Mouse (Mus musculus): ENCODE data around the gene Atrn. TPM values are rescaled to one million over a fixed set of nuclear protein-coding genes. Genes with fewer than 3 reads are reported as not detected.

Atrn gene
- total RNA-seq, 2 experiments from 2014 or later, result 122 to 127 TPM

GRCm38 (mm10) chr2:131036343-131036742, 130.0 kb downstream of the Atrn start:
- intact Hi-C loops (cut with DNase I), result no loop called here
- no peak for DNase-seq (ENCODE audit: low spot score in 2 of 2)

- no peak for DNase-seq (ENCODE audit: low spot score in 2 of 2)
- intact Hi-C loops (cut with DNase I), result no loop called here
These were observed 130.5 kb downstream of the Atrn start for GRCm38 (mm10) chr2:131036757-131037156.

GRCm38 (mm10) chr2:131037226-131037990, 131.1 kb downstream of the Atrn start:
- DNase-seq (ENCODE audit: low spot score in 2 of 2), result peak in 1 of 2 experiments; percentile 57

GRCm38 (mm10) chr2:131038197-131038596, 131.9 kb downstream of the Atrn start:
- DNase-seq (ENCODE audit: low spot score in 2 of 2), result no peak
- intact Hi-C loops (cut with DNase I), result no loop called here

More at GRCm38 (mm10) chr2:131037226-131037990, 131.1 kb downstream of the Atrn start:
- intact Hi-C loops (cut with DNase I), result no loop called here

DNA sequence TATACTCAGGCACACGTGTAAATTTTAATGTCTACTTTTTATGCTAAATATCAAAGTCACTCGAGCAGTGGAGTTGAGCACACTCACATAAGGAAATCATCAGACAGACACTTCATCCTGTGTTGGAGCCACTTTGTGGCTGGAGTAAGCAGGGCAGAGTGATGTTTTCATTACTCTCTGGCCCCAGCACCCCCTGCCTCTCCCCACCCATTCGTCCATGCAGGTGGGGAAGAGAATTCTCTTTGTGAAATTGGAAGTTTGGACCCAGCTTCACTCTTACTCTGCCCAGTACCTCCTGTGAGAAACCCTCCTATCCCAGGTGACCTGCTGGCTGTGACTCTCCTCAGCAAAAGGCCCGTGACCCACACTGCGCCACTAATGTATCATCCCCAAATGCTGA, 132.4 kb downstream of the Atrn start:
- no peak for DNase-seq (ENCODE audit: low spot score in 2 of 2)
- intact Hi-C loops (cut with DNase I), result no loop called here

DNA sequence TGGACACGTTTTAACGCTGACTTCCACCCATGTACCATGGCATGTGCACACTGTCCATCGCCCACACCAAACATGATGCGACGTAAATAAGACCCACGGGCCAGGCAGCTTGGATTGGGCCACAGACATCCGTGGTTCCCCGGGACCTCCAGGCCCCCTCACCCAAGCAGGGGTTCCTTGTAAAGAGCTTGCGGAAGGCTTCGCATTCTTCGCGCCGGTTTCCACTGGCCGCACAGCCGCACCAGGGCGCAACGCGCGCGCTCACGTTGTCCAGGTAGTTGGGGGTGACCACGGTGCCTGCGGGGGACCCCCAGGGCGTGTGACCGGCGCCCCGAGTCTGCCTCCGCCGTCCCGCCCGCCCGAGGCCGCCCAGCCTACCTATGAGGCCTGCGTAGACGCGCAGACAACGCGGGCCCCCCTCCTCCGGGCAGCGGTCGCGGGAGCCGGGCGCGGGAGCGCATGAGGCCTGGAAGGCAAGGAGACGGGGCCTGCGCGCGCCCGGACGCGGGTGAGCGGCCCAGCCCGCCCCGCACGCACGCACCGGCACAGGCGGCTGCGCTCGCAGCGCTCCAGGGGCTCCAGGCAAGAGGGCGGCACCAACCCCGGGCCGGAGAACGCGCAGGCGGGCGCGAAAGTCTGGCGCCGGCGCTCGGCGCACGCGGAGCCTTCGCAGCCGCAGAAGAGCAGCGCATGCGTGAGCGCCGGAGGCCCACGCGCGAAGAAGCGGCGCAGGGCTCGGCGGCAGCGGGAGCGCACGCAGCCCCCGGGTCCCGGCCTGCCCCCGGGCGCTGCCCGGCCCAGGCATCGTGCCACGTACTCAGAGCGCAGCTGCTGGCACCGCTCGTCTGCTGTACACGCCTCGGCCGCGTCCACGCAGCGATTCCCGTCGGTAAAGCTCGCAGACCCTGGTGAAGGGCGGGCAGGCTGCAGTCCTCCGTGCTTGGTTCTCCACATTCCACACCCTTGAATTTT, 134.8 kb downstream of the Atrn start:
- intact Hi-C loops (cut with DNase I), result loop anchor here (5.0 kb wide), 1 partner anchor 121 kb away; the partner anchor contains the start of gene 1700037H04Rik
- peak; percentile 89 to 91 for DNase-seq (ENCODE audit: low spot score in 2 of 2)

DNA sequence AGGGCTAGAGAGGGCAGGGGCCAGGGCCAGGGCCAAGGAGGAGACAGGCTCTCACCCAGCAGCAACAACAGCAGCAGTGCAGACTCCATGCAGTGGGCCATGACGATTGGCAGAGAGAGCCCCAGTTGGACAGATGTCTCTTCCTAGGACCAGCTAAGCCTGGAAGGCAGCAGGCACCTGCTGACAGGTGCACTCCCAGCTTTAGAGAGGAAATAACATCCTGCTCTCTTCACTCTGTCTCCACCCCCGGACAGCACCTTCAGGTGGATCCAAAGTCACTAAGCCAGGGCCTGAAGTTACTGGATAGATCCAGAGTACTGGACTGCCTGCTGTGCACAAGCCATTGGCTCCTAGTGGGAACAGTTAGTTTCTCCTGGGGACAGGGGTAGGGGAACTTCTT, 136.7 kb downstream of the Atrn start, which contains the start of gene Gfra4:
Gene Gfra4 (minus strand): TSS at position 101 of the 400 bp plus-strand sequence.
- DNase-seq (ENCODE audit: low spot score in 2 of 2), result no peak
- intact Hi-C loops (cut with DNase I), result loop anchor here (5.0 kb wide), 1 partner anchor 119 kb away; the partner anchor contains the start of gene 1700037H04Rik

DNA sequence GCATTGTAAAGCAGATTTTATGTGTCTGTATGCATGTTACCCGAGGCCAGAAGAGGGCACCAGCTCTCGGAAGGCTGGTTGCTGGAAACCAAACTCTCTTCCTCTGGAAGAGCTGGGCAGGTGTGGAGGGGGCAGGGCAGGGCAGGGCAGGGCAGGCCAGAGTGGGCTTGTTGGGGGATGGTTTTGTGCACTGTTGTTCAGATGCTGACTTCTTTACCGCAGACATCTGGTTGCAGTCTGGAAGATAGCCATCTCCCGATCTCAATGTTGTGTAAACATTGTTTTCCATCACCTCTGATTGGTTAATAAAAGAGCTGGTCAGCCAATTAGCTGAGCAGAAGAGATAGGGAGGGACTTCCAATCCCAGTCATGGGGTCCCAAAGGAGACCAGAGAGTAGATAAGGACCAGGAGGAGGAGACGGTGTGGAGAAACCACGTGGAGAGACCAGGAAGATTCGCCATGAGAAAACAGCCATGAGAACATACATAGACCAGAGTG, 138.1 kb downstream of the Atrn start:
- intact Hi-C loops (cut with DNase I), result loop anchor here (5.0 kb wide), 1 partner anchor 118 kb away; the partner anchor contains the start of gene 1700037H04Rik
- no peak for DNase-seq (ENCODE audit: low spot score in 2 of 2)

DNA sequence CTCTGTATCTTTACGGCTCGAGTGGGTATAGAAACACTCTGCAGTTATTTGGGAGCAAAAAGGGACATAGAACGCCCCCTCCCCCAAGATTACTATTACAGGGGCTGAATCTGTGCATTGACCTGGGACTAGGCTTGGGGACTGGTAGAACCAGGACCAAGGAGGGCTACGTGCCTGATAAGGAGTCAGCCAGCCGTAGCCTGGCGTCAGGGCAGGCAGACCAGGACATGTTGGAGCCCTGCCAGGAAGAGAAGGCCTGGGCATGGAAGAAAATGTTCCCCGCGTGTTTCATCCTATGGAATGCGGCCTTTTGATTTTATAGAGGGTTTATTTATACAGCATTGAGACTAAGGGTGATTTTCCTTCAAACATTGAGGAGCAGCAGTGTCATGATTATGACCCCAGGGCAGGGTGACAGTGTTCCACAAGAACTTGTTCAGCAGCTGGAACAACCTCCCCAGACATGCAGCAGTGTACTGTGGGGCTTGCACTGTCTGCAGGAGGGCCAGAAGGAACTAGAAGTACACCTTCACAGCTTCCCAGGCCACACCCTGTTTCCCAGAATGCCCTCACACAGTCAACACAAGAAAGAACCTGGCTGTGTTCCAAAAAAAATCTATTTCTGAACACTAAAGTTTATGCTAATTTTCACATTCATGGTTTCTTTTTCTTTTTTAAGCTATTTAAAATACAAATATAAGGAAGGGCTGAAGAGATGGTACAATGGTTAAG, 138.9 kb downstream of the Atrn start:
- intact Hi-C loops (cut with DNase I), result loop anchor here (5.0 kb wide), 1 partner anchor 117 kb away; the partner anchor contains the start of gene 1700037H04Rik
- DNase-seq (ENCODE audit: low spot score in 2 of 2), result no peak

DNA sequence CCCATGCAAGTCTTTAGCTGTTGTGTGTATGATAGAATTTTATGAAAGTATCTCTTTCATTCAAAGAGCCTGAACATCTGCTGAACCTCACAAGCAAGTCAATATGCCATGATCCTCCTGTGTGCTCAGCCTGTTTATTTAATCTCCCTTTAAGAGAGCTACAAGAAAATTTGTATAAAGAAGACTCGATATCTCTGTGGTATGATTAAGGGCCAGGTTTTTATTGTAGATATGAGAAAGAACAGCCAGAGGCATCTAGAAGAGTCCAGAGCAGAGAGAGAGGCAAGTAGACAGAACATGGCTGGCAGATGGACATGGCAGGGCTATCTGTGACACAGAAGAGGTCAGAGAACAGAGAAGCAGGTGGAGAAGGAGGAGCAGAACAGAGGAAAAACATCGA, 139.7 kb downstream of the Atrn start:
- intact Hi-C loops (cut with DNase I), result no loop called here
- DNase-seq (ENCODE audit: low spot score in 2 of 2), result no peak

DNA sequence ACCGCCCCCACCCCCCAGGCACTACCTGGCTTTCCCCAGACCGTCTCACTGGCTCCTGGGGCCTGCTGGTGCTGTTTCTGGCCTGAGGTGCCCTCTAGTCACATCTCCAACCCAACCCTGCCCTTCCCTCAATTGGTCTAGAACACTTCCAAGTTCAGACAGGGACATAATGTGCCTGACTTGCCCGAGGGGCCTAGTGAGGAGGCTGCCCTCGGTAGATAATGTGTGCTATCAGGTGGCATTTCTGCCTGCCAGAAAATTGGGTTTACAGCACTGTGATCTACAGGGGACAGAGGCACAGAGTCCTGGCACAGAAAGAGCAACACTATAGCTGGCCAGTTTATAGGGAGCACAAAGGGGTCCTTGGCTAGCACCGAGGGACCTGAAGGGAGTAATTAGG, 145.7 kb downstream of the Atrn start:
- intact Hi-C loops (cut with DNase I), result no loop called here
- no peak for DNase-seq (ENCODE audit: low spot score in 2 of 2)

- intact Hi-C loops (cut with DNase I), result no loop called here
- no peak for DNase-seq (ENCODE audit: low spot score in 2 of 2)
These were observed 146.6 kb downstream of the Atrn start for GRCm38 (mm10) chr2:131052862-131053418.

DNA sequence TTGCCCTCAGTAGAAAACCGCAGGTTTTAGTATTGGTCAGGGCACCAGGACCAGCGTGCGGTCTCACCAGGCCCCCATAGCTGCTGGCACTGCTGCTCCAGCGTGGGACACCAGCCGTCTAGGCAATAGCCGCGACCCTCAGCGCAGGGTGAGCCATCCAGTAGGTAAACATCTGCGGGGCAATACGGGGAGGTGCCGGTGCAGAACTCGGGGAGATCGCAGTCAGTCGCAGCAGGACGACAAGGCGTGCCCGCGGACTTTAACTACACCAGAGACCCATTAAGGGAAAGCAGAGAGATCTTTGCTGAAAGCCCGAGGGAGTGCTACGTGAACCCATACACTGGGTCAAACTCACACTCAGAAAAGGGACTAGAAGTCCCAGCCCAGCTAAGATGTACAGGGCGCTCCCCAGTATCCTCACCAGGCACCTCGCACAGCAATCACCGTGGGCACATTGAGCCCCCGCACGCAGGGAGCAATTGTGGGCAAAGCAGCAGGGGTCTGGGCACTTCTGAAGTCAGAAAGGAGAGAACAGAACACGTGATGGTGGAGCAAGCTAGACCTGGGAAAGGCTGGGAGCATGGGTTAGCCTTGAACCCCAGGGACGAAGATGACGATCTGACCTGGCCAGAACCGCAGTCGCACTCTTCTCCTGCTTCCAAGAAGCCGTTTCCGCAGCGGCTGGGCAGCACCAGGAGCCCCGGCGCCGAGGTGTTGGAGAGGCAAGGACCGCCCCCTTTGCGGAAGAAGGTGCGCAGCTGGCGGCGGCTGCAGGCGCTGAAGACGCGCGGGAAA, 147.8 kb downstream of the Atrn start:
- intact Hi-C loops (cut with DNase I), result no loop called here
- no peak for DNase-seq (ENCODE audit: low spot score in 2 of 2)

GRCm38 (mm10) chr2:131054646-131055264, 148.5 kb downstream of the Atrn start:
- intact Hi-C loops (cut with DNase I), result no loop called here
- no peak for DNase-seq (ENCODE audit: low spot score in 2 of 2)

- intact Hi-C loops (cut with DNase I), result no loop called here
- DNase-seq (ENCODE audit: low spot score in 2 of 2), result no peak
These were observed 149.3 kb downstream of the Atrn start for GRCm38 (mm10) chr2:131055631-131056030.

DNA sequence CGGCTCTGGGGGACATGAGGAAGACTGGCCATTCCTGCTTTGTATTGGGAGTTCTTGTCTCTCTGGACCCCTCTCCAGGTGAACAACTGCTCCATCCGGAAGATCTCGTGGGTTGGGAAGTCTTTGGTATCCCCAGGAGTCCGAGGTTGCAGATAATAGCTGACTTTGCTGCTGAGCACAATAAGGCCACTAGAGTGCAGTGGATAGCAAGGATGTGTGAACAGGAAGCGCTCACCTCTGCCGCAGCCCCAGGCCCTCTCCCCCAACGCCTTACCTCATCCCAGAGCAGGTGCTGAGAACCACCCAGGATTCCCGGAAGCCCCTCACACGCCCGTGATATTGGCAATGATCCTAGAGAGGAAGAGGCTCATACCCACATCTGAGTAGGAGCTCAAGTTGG, 149.9 kb downstream of the Atrn start:
- intact Hi-C loops (cut with DNase I), result no loop called here
- no peak for DNase-seq (ENCODE audit: low spot score in 2 of 2)

GRCm38 (mm10) chr2:131058672-131059071, 152.4 kb downstream of the Atrn start:
- peak in 1 of 2 experiments; percentile 44 for DNase-seq (ENCODE audit: low spot score in 2 of 2)
- intact Hi-C loops (cut with DNase I), result no loop called here

GRCm38 (mm10) chr2:131059377-131059776, 153.1 kb downstream of the Atrn start:
- peak in 1 of 2 experiments; percentile 51 for DNase-seq (ENCODE audit: low spot score in 2 of 2)
- intact Hi-C loops (cut with DNase I), result no loop called here
